Mouse (Mus musculus) olfactory bulb, adult 2 months (tissue): ENCODE data around the gene Oaf.

Experiments used
- CTCF ChIP-seq: fragments of 200-500 bp; IDR thresholded peaks from 2 replicates; pipeline ENCODE4 v1.5.1; 2012; ENCODE audit warnings: low read depth, mild to moderate bottlenecking, low read length, moderate library complexity; ENCODE audit not compliant: insufficient read depth
- POLR2A ChIP-seq: fragments of 200-500 bp; IDR thresholded peaks from 2 replicates; pipeline ENCODE4 v1.6.1; 2012; ENCODE audit warnings: mild to moderate bottlenecking, low read depth, low read length, moderate library complexity; ENCODE audit not compliant: insufficient read depth

- TF ChIP-seq POLR2A (no peak), CTCF (no peak)
Measured at GRCm38 (mm10) chr9:43246738-43247180, 7.0 kb upstream of the Oaf start.
